Mouse (Mus musculus): ENCODE data around the gene Nkapl. TPM values are rescaled to one million over a fixed set of nuclear protein-coding genes. Genes with fewer than 3 reads are reported as not detected.
"Not testable (repeated sequence)": the region's sequence is repeated elsewhere in the genome, so short reads cannot be mapped to it uniquely, and the experiment has no call there.

Gene Nkapl
- 2.0 and 2.6 TPM in 2 replicates for polyA plus RNA-seq (2014; fragmentation: Nextera tagmentation; extraction: Ambion mirVana)

GRCm38 (mm10) chr13:21468061-21469019 is at the start of gene Nkapl:
Gene Nkapl (minus strand): TSS chr13:21468509.
- Histone ChIP-seq H3K4me1 (ENCODE audit: control insufficient read depth, insufficient read depth, low read length) (0 out of 2 replicates have a peak, but pooled peaks cover 2% of the 10 kb centered on the region), H3K36me3 (ENCODE audit: control insufficient read depth, insufficient read depth, low read length) (no peaks in the 10 kb centered on the region), H3K4me2 (peak within 1 kb of the TSS; percentile 99), H3K9me3 (replicated peaks; ENCODE audit: control insufficient read depth, low read length) (no peaks in the 10 kb centered on the region), H3K9ac (ENCODE audit: low read depth, low read length) (peak within 1 kb of the TSS; percentile 84), H3K27me3 (ENCODE audit: control insufficient read depth, insufficient read depth, low read length) (no peaks in the 10 kb centered on the region), H3K27ac (ENCODE audit: low read depth, low read length) (peak within 1 kb of the TSS; percentile 42; the same call in 1 of the 2 replicates), H3K4me3 (ENCODE audit: low read depth, low read length) (peak within 1 kb of the TSS; percentile 62)
- WGBS (ENCODE audit: insufficient replicate concordance) = under 1% methylated on average over 54 of the region's 54 CpGs
- peak; percentile 98 for ATAC-seq (replicated peaks; ENCODE audit: insufficient number of reproducible peaks, low FRiP score, low TSS enrichment)

DNA sequence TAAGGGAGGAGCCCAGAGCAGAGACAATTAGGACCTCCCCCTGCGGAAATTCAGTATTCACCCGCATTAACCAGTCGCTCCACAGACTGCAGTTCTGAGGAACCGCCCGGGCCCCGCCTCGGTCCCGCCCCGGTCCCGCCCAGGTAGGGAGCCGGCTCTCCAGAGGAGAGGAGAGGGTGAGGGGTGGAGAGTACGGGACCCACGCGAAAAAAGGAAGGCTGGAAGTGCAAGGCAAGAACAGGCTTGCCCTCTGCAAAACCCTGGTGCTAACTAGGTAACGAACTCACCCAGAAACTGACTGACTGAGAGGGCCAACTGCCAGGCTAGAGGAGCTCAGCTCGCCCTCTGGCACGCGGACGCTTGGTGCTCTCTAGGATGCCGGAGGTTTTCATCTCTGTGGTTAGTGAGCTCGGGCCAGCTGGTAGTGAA is 37.9 kb upstream of the Nkapl start:
- Histone ChIP-seq H3K9ac (ENCODE audit: low read depth, low read length) (peak overlapping the region; percentile 82), H3K4me2 (peak overlapping the region; percentile 70), H3K27me3 (ENCODE audit: control insufficient read depth, insufficient read depth, low read length) (no peaks in the 10 kb centered on the region), H3K4me1 (ENCODE audit: control insufficient read depth, insufficient read depth, low read length) (no peaks in the 10 kb centered on the region), H3K9me3 (replicated peaks; ENCODE audit: control insufficient read depth, low read length) (no peaks in the 10 kb centered on the region), H3K36me3 (ENCODE audit: control insufficient read depth, insufficient read depth, low read length) (no peaks in the 10 kb centered on the region), H3K27ac (ENCODE audit: low read depth, low read length) (peak overlapping the region; percentile 86), H3K4me3 (ENCODE audit: low read depth, low read length) (peak overlapping the region; percentile 70)
- WGBS (ENCODE audit: insufficient replicate concordance) = under 1% methylated on average over 21 of the region's 21 CpGs
- peak; percentile 99 for ATAC-seq (replicated peaks; ENCODE audit: insufficient number of reproducible peaks, low FRiP score, low TSS enrichment)

GRCm38 (mm10) chr13:21502296-21502695 is 34.0 kb upstream of the Nkapl start:
- Histone ChIP-seq H3K4me2 (no peak overlapping the region), H3K4me3 (ENCODE audit: low read depth, low read length) (no peak overlapping the region), H3K9ac (ENCODE audit: low read depth, low read length) (no peak overlapping the region), H3K9me3 (replicated peaks; ENCODE audit: control insufficient read depth, low read length) (no peaks in the 10 kb centered on the region), H3K4me1 (ENCODE audit: control insufficient read depth, insufficient read depth, low read length) (no peaks in the 10 kb centered on the region), H3K27me3 (ENCODE audit: control insufficient read depth, insufficient read depth, low read length) (no peaks in the 10 kb centered on the region), H3K27ac (ENCODE audit: low read depth, low read length) (no peak overlapping the region), H3K36me3 (ENCODE audit: control insufficient read depth, insufficient read depth, low read length) (no peaks in the 10 kb centered on the region)
- 81% methylated on average over 5 of the region's 5 CpGs for WGBS (ENCODE audit: insufficient replicate concordance)
- no peak for ATAC-seq (replicated peaks; ENCODE audit: insufficient number of reproducible peaks, low FRiP score, low TSS enrichment)

DNA sequence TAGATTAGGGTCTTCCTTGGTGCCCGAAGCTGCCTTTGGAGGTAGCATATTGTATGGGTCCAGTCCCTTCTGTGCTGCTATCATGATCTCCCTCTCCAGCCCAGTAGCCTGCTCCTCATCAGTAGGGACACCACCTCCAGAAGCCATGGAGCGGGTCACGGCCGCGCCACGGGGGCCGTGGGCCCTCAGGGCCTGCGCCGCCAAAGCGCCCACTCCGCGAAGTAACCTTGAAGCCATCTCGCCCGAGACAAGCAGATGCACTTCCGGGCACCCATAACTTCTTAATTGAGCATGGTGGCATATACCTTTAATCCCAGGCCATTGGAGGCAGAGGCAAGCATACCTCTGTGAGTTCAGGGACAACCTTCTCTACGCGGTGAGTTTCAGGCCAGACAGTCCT is 32.9 kb upstream of the Nkapl start, which contains the start of gene Gm11273:
Gene Gm11273, minus strand, starts transcription at position 237 of the 400 bp plus-strand sequence.
- H3K4me2 ChIP-seq; H3K9me3 ChIP-seq (replicated peaks; ENCODE audit: control insufficient read depth, low read length): not testable (repeated sequence)

DNA sequence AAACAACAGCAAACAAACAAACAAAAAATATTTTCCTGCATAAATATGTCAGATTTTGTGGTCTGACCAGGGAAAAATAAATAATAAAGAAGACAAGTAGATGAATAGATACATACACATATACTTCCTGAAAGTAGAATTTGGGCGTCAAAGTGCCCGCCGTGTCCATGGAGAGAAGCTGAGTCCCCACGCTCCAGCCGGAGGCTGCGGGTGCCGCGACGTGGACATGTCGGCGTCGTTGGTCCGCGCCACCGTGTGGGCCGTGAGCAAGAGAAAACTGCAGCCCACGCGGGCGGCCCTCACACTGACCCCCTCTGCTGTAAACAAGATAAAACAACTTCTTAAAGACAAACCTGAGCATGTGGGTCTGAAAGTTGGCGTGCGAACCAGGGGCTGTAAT is 26.8 kb upstream of the Nkapl start, which contains the start of gene AK157302:
Gene AK157302, plus strand, starts transcription at position 144 of the 400 bp plus-strand sequence.
- no peak for ATAC-seq (replicated peaks; ENCODE audit: insufficient number of reproducible peaks, low FRiP score, low TSS enrichment)
- H3K9me3 ChIP-seq (replicated peaks; ENCODE audit: control insufficient read depth, low read length) = no peaks in the 10 kb centered on the region
- no peak within 1 kb of the TSS for H3K9ac ChIP-seq (ENCODE audit: low read depth, low read length)
- no peaks in the 10 kb centered on the region for H3K4me1 ChIP-seq (ENCODE audit: control insufficient read depth, insufficient read depth, low read length)
- no peak within 1 kb of the TSS for H3K4me2 ChIP-seq
- no peaks in the 10 kb centered on the region for H3K36me3 ChIP-seq (ENCODE audit: control insufficient read depth, insufficient read depth, low read length)
- H3K27me3 ChIP-seq (ENCODE audit: control insufficient read depth, insufficient read depth, low read length) = no peaks in the 10 kb centered on the region
- H3K4me3 ChIP-seq (ENCODE audit: low read depth, low read length) = no peak within 1 kb of the TSS
- WGBS (ENCODE audit: insufficient replicate concordance) = 89% methylated on average over 21 of the region's 21 CpGs
- no peak within 1 kb of the TSS for H3K27ac ChIP-seq (ENCODE audit: low read depth, low read length)

More for the DNA sequence above, 32.9 kb upstream of the Nkapl start, which contains the start of gene Gm11273:
- not testable (repeated sequence) for H3K27ac ChIP-seq (ENCODE audit: low read depth, low read length); H3K36me3 ChIP-seq (ENCODE audit: control insufficient read depth, insufficient read depth, low read length); ATAC-seq (replicated peaks; ENCODE audit: insufficient number of reproducible peaks, low FRiP score, low TSS enrichment); H3K4me3 ChIP-seq (ENCODE audit: low read depth, low read length); H3K27me3 ChIP-seq (ENCODE audit: control insufficient read depth, insufficient read depth, low read length); H3K9ac ChIP-seq (ENCODE audit: low read depth, low read length); H3K4me1 ChIP-seq (ENCODE audit: control insufficient read depth, insufficient read depth, low read length)
- 91% methylated on average over 17 of the region's 17 CpGs for WGBS (ENCODE audit: insufficient replicate concordance)

DNA sequence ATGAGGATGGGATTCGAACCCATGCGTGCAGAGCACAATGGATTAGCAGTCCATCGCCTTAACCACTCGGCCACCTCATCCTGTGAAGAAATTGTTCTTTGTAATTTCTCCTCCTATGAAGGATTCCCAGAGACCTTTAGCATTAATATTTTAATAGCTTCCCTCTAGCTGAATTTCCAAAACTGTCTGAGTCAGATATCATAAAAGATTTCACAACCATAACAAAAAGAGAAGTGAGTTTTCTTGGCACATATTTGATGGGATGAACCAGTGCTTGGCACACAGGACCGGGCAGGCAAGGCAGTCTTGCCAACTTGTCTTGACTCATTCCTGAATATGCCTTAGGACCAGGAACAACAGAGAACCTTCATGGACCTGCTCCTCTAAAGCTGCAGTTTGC is 24.5 kb upstream of the Nkapl start:
- no peak overlapping the region for H3K27ac ChIP-seq (ENCODE audit: low read depth, low read length)
- no peaks in the 10 kb centered on the region for H3K9me3 ChIP-seq (replicated peaks; ENCODE audit: control insufficient read depth, low read length)
- H3K9ac ChIP-seq (ENCODE audit: low read depth, low read length) = no peak overlapping the region
- no peak overlapping the region for H3K4me2 ChIP-seq
- H3K4me3 ChIP-seq (ENCODE audit: low read depth, low read length) = no peak overlapping the region
- ATAC-seq (replicated peaks; ENCODE audit: insufficient number of reproducible peaks, low FRiP score, low TSS enrichment) = no peak
- 93% methylated on average over 5 of the region's 5 CpGs for WGBS (ENCODE audit: insufficient replicate concordance)
- no peaks in the 10 kb centered on the region for H3K36me3 ChIP-seq (ENCODE audit: control insufficient read depth, insufficient read depth, low read length)
- H3K4me1 ChIP-seq (ENCODE audit: control insufficient read depth, insufficient read depth, low read length) = no peaks in the 10 kb centered on the region
- no peaks in the 10 kb centered on the region for H3K27me3 ChIP-seq (ENCODE audit: control insufficient read depth, insufficient read depth, low read length)

DNA sequence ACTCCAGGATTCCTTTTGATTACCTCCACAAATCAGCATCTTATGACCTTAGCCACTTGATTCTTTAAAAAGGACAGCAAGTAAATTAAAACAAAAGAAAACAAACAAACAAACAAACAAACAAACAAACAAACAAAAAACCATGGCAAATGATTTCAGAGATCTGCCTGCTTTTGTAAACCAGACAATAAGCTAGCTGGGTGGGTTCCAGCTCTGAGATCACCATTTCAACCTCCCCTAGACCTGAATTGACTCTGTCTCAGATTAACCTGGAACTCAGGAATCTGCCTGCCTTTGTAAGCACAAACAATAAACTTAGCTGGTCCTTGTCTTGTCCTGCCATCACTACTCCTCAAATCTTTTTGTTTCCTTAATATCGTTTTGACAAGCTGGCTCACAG is 18.6 kb upstream of the Nkapl start:
- Histone ChIP-seq H3K4me1 (ENCODE audit: control insufficient read depth, insufficient read depth, low read length) (no peaks in the 10 kb centered on the region), H3K4me3 (ENCODE audit: low read depth, low read length) (no peak overlapping the region), H3K9me3 (replicated peaks; ENCODE audit: control insufficient read depth, low read length) (no peaks in the 10 kb centered on the region), H3K27me3 (ENCODE audit: control insufficient read depth, insufficient read depth, low read length) (no peaks in the 10 kb centered on the region), H3K36me3 (ENCODE audit: control insufficient read depth, insufficient read depth, low read length) (0 out of 2 replicates have a peak, but pooled peaks cover 2% of the 10 kb centered on the region), H3K4me2 (no peak overlapping the region), H3K9ac (ENCODE audit: low read depth, low read length) (no peak overlapping the region), H3K27ac (ENCODE audit: low read depth, low read length) (no peak overlapping the region)
- WGBS (ENCODE audit: insufficient replicate concordance) = 76% methylated on average over 1 of the region's 1 CpGs
- ATAC-seq (replicated peaks; ENCODE audit: insufficient number of reproducible peaks, low FRiP score, low TSS enrichment) = no peak

GRCm38 (mm10) chr13:21478759-21479670 is 10.7 kb upstream of the Nkapl start, which contains the start of the genes Zkscan4 and Gm10065:
Gene Zkscan4 (plus strand): TSS chr13:21478907.
Gene Gm10065 (minus strand): TSS chr13:21479441.
- Histone ChIP-seq H3K9ac (ENCODE audit: low read depth, low read length) (peak within 1 kb of the TSS; percentile 74), H3K4me2 (peak within 1 kb of the TSS; percentile 72), H3K4me3 (ENCODE audit: low read depth, low read length) (peak within 1 kb of the TSS; percentile 59), H3K27ac (ENCODE audit: low read depth, low read length) (peak within 1 kb of the TSS; percentile 54)
- ATAC-seq (replicated peaks; ENCODE audit: insufficient number of reproducible peaks, low FRiP score, low TSS enrichment) = peak; percentile 60
- not testable (repeated sequence) for H3K9me3 ChIP-seq (replicated peaks; ENCODE audit: control insufficient read depth, low read length); H3K36me3 ChIP-seq (ENCODE audit: control insufficient read depth, insufficient read depth, low read length); H3K27me3 ChIP-seq (ENCODE audit: control insufficient read depth, insufficient read depth, low read length); H3K4me1 ChIP-seq (ENCODE audit: control insufficient read depth, insufficient read depth, low read length)
- WGBS (ENCODE audit: insufficient replicate concordance) = 3% methylated on average over 26 of the region's 31 CpGs
